Mouse (Mus musculus) liver, adult 2 months (tissue): Measurements from ENCODE around the gene Olfr204.

Experiments
- CTCF ChIP-seq: fragments of 200-500 bp; IDR thresholded peaks from 2 replicates; pipeline ENCODE4 v1.5.1; 2011; ENCODE audit warnings: low read depth, low read length, control low read depth
- POLR2A ChIP-seq: fragments of 200-500 bp; IDR thresholded peaks from 2 replicates; pipeline ENCODE4 v1.6.1; 2011; ENCODE audit warnings: low read length, control low read depth; ENCODE audit not compliant: insufficient read depth; ENCODE audit errors: extremely low read depth

- TF ChIP-seq CTCF = no peak
- TF ChIP-seq POLR2A = no peak
Observed at GRCm38 (mm10) chr16:59280542-59280941, 37.5 kb downstream of the Olfr204 start.
